Mouse (Mus musculus): ENCODE data around the gene Polr2f.

GRCm38 (mm10) chr15:79119491-79119890 is 21.3 kb upstream of the Polr2f start:
- TF ChIP-seq CTCF (IDR thresholded peaks at IDR 0.05; ENCODE audit: low read depth) = no peak
- no peak for TF ChIP-seq EP300 (optimal IDR thresholded peaks at IDR 0.05)

All from stomach, postnatal 0 days (tissue).